Mouse (Mus musculus) CD4-positive naive resting alpha-beta T cell, adult 76 days (primary cell): ENCODE results near the gene Aff3. TPM values are rescaled to one million over a fixed set of nuclear protein-coding genes. Genes with fewer than 3 reads are reported as not detected.

Experiments
- total RNA-seq: library from RNA; stranded (reverse); gene quantifications from one replicate; pipeline ENCODE4 v1.2.4, GENCODE M21; 2023

The Aff3 gene
- total RNA-seq = 142 TPM

GRCm38 (mm10) chr1:38664777-38665176 is at the start of gene Aff3:
Aff3 (minus strand) TSS chr1:38664955.

GRCm38 (mm10) chr1:38129501-38130267 is 535.1 kb downstream of the Aff3 start, which contains the start of gene Rev1:
Rev1 (minus strand) TSS chr1:38129801.

Other genes starting within 250 kb of the Aff3 start
- not detected for gene Lonrf2, start 171.8 kb upstream of the Aff3 start, total RNA-seq
- gene Chst10, start 233.2 kb upstream of the Aff3 start, total RNA-seq = 27.3 TPM